Mouse (Mus musculus) cerebellum, adult 9-11 months (tissue): ENCODE measurements around the gene Snrpg.
"Not testable (repeated sequence)": the region's sequence is repeated elsewhere in the genome, so short reads cannot be mapped to it uniquely, and the experiment has no call there.

ENCODE experiments used
- DNase-seq: peaks from one replicate; pipeline ENCODE4 v3.0.0; 2022

Snrpg gene

DNA sequence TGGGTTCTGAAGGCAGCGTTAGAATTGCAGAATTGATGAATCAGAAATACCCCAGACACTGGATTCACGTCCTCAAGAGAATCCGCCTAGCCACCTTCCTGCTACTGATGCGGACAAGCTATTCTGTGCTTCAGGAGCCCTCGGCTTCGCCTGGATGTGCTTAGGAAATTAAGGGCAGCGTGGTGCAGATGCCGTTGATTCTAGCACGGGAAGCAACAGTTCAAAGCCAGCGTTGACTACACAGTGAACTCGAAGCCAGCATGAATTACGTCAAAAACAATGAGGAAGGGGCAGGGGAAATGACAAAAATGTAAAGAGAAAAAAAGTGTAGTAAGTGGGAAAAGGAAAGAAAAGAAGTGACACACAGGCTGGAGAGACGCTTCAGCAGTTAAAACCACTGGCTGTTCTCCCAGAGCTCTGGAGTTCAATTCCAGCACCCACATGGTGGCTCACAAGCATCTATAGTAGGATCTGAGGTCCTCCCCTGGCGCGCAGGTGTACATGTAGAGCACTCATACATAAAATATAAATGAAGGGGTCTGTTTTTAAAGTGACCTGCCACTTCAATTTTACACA lies at the start of gene Snrpg:
Gene Snrpg (plus strand): TSS at position 541 of the 576 bp plus-strand sequence.
- DNase-seq: no peak

DNA sequence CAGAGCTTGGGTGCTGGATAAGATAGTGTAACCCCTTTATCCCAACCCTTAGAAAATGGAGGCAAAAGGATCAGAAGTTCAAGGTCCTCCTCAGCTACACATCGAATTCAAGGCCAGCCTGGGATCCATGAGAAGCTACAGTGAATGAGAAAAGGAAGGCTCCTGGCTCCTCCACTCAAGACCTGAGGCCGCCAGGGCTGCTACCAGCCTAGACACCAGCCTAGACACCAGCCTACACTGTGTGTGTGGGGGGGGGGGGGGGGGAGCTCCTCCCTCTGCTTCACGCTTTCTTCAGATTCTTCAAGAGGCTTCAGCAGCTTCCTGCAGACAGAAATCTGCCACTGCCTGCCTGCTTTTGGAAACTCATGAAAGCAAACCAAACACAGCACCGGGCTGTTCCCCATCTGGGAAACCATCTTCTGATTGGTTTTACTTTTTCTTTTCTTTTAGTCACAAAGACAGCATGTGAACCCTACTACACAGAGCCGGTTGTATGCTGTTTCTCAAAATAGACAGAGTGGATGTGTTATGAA lies 49.0 kb upstream of the Snrpg start:
- no peak for DNase-seq

DNA sequence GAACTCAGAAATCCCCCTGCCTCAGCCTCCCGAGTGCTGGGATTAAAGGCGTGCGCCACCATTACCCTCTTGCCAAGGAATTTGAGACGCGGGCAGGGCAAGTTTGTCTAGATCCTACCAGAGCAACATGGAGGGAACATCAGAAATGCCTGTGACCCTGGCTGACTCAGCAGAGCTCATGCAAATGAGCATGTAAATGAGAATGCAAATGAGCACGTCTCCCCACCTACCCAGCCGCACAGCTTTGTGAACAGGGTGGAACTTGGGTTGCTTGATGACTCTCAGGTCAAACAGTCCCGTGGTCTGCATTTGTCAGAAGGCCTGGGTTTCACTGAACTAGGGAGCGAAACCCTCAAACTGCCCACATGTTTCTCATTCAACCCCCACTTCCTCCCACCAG lies 48.1 kb upstream of the Snrpg start:
- no peak for DNase-seq

DNA sequence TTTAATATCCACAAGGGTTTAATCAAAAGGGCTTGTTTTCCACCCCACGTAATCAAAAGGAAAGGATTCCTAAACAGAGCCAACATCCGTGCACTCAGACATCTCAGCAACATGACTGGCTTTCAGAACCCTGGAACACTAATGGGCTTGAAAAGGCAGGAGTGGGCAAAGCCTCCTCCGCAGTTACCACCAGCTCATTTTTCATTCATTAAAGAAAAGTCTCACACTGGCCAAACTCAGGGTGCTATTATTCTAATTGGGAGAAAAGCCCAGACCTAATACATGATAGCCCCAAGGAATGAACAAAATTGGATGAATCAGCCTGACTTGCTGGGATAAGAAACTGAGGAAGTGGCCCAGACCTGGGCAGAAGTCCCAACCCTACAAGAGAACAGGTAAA lies 46.7 kb upstream of the Snrpg start:
- no peak for DNase-seq

DNA sequence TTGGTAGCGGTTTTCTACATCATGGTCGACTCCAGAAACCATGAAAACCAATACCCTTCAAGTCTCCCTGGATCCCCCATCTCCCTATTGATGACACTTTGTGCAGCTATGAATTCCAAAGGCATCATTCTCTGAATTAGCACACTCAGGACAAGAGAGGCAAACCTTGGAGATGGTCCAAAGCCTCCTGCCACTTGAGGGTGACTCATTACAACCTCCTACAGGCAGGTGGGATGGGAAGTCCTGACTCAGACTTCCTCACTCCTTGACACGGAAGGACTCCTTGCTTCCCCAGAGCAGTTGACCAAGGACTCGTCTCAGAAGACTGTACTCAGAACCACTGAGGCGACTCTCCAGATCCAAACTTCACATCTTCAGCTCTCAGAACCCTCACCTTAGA lies 45.5 kb upstream of the Snrpg start:
- DNase-seq: peak; percentile 7

DNA sequence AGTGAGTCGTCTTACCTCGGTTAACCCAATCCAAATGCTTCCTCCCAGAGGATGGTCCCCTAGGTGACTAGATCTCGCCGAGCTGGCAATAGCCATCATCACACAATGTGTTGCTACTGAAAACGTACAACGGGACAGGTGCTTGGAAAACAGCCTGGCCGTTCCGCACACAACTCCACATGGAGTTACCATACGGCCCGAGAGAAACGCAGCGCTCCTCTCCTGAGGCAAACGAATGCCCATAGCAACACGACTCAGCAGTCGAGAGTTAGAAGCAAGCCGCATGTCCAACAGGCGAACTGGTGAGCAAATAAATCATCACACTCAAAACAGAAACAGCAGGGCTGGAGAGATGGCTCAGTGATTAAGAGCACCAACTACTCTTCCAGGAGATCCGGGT lies 44.2 kb upstream of the Snrpg start:
- no peak for DNase-seq

DNA sequence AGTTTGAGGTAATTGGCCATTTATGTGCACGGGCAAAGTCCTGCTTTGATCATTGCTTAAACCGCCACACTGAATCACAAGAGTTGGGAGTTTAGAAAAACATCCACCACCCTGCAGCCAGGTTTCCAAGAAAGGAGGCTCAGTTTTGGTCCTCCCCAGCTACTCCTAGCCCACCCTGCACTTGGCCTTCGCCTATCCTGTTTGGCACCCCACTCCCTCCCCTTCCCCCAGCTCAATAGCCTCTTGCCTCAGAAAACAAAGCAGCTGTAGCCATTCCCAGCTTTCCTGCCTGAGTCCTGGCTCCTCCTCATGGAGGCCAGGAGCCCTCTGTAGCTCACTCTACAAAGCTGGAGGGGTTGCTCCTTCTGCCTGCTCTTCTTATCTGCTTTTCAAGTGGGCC lies 42.7 kb upstream of the Snrpg start:
- DNase-seq: no peak

DNA sequence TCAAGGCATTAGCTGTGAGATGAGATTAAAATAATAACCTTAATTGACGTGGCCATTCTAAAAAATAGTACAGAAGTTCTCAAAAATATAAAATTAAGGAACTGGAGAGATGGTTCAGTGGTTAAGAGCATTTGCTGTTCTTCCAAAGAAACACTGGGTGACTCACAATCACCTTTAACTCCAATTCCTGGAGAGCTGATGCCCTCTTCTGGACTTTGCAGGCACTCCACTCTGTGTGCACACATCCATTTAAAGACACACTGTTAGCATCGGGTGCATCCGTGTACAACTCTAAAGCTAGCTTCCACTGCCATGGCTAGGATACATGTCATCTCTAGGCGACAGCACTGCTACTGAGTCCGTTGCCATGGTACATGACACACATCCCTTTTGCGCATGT lies 41.2 kb upstream of the Snrpg start:
- no peak for DNase-seq

DNA sequence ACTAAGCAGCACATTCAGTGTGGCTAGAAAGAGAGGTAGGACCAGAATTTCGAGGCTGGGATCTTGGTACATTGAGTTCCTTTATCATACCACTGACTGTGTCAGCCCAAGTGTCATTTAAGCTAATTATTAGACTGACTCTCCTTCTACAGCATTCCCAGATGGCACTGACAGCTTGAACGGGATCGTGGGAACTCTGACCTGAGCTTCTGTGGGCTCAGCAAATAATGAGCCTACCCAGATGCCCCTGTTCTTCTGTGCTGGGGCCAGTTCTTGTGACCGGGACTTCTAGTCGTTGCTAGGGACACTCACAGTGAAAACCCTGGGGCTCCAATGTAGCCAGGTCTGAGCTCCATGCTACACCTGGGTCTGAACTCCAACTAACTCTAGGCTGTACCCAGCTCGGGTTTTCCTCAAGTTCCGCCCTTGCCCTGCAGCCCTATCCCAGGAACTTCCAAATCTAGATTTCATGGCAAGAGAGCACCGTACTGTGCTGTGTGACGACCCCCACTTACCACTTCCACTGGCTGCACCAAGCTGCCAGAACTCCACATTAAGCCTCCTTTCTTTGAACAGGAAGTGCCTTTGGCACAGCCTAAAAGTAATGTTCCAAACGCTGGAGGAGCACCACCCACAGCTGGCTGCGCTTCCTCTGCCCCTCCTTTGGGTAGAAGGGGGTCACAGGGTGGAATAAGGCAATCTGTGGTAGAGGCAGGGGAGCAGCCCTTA lies 35.8 kb upstream of the Snrpg start:
- DNase-seq: no peak

DNA sequence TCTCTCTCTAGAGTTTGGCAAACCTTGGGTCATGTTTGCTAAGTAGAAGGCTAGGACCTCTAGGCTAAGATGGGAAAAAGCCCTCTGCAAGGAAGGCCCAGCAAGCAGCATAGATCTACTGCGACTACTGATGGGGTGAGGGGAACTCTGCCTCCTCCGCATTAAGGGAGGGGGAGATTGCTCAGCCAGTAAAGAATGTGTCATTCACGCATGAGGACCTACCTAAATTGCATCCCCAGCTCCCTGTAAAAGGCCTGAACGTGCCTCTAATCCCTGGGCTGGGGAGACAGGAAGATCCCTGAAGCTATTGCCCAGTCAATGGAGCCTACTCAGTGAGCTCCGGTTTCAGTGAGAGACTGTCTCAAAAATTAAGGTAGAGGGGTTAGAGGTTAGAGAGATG lies 35.2 kb upstream of the Snrpg start:
- DNase-seq: no peak

DNA sequence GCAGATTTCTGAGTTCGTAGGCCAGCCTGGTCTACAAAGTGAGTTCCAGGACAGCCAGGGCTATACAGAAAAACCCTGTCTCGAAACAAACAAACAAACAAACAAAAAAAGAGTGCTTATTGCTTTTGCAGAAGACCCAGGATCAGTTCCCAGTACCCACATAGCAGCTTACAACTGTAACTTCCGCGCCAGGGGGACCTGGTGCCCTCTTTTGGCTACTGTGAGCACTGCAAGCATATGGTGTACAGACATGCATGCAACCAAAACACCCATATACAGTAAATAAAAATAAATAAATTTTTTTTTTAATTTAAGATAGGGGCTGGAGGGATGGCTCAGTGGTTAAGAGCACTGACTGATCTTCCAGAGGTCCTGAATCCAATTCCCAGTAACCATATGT lies 34.8 kb upstream of the Snrpg start:
- not testable (repeated sequence) for DNase-seq

DNA sequence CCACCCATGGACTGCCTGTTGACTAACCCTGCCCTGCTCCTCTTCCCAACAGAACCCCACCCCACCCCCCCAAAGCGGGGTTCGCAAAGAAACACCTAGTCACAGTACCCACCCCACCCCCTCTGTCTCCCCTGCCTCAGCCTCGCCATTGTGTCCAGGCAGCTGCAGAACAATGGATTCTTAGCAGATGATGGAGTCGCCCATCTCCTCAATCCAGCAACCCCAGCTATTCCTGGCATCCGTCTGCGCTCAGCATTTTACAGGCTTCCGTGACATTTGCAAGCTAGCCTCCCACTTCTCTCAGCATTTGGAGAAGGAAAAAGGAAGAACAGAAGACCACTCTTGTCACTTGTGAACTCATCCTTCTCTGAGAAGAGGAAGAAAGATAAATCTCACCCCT lies 27.4 kb upstream of the Snrpg start:
- DNase-seq: no peak

DNA sequence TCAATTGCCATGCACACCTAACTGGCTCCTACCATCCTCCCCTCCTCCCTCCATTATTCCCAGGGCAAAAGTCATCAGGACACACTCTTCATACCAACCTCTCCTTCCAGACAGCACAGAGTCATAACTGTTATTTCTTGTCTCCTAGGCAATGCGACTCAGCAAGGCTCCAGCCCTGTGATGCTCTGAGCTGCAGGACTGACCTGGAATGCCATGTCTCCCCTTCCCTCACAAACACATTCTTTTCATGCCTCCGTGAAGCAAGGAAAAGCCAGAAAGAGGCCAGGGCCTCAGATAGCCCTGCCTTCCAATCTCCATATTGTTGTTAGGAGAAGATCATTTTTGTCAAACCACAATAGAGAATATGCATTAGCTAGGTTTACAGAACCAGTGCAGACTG lies 25.0 kb upstream of the Snrpg start:
- no peak for DNase-seq

DNA sequence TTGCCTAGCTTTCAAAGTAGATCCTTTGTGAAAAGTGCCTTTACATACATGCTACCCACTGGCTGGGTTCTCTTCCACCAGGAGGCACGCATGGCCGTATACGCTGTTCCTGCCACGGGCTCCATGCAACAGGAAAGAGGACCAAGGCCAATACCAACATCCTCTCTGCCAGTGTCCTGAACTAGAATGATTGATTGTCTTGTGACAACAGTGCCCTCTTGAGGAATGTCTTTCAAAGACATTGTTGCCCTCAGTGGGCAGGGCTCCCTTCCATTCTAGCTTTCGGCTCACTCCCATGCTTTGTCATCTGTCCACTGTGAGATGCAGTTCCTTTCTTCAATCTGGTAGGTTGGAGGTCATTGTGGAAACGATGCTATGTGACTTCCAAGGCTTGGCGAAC lies 21.8 kb upstream of the Snrpg start:
- DNase-seq: no peak

DNA sequence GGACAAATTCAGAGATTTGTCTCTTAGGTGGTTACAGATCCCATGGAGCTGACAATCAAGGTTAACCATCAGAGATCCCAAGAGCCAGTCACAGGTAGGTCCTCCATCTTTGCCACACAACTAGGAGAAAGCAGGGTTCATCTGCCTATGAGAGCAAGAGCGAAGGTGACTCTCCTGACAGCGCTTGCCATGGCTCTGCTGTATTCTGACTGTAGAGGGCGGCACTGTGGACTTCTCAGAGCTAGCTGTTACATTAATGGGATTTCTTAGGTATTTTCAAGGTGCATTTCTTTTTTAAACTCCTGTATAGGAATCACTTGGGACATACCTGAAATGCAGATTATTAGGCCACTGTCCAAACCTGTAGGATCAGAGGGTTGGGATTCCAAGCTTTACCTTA lies 16.2 kb upstream of the Snrpg start:
- DNase-seq: no peak

DNA sequence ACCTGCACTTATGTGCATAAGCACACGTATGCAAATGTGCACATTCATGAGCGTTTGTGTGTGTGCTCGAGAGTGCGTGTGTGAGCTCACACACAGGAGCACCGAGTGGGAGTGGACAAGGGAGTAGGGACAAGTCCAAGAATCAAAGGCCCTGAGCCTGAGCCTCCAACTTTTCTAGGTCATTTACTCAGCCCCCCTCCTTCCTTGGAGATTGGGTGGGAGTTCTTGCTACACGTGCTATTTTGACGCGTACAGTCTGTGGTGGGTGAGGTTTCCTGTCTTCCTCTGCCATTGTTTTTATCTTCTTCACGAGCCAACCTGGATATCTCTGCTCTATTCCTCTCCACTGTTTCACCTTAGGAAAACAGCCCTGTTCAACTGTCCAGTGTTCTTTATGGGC lies 14.1 kb upstream of the Snrpg start:
- no peak for DNase-seq

DNA sequence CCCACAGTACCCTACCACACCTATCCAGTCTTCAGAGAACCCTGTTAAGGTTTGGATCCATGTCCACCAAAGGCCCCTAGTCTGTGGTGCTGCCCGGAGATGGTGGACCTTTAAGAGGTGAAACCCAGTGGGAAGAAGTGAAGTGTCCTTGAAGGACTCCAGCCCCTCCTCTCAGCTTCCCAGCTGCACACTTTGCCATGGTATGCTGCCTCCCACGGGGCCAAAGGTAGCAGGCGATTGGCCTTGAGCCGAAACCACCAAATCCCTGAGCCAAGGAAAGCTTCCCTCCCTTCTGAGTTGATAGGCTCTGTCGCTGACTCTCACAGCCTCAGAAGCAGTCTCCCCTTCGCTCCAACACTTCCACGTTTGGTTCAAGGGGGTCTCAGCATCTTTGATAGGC lies 10.4 kb upstream of the Snrpg start:
- no peak for DNase-seq

DNA sequence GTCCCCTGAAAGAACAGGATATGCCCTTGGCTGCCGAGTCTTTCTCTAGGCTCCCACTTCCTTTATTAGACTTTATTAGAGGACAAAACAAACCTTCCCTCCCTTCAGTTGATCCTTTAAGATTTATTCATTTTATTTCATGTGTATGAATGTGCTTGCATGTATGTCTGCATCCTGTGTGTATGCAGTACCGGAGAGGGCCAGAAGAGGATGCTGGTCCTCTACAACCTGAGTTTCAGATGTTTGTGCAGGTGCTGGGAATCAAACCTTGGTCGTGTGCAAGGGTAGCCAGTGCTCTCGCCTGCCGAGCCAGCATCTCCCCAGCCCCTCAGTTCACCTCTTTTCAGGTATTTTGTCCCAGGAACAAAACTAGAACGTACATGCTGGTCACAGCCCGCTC lies 9.7 kb upstream of the Snrpg start:
- DNase-seq: no peak

DNA sequence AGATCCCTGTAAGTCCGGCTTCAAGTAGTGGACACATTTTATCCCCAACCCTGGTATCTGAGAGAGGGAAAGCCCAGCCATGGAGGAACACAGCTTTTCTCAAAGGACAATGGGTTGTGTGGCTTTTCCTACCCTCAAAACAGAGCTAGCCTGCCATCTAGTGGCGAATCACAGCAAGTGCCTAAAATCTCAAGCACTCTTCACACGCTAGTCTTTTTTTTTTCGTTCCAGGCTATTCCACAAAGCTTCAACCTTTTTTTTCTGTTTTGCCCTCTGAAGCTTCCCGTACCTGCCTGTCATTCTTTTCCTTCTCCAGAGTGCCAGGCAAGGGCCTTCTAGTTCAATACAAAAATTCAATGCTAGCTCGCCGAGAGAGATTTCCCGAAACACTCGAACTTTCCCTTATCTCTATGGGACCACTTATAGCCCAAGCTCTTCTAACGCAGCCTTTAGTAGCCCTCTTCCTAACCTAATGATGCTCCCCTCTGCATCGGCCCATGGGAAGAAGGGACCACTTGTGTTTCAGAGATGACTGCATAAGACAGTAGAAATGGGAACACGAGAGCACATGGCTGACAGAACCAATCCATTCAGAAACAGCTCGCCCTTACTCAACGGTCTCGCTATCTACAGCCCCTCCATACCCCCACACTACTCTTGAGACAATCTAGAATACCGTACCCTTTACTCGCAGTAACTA lies 6.5 kb upstream of the Snrpg start:
- DNase-seq: peak; percentile 83

DNA sequence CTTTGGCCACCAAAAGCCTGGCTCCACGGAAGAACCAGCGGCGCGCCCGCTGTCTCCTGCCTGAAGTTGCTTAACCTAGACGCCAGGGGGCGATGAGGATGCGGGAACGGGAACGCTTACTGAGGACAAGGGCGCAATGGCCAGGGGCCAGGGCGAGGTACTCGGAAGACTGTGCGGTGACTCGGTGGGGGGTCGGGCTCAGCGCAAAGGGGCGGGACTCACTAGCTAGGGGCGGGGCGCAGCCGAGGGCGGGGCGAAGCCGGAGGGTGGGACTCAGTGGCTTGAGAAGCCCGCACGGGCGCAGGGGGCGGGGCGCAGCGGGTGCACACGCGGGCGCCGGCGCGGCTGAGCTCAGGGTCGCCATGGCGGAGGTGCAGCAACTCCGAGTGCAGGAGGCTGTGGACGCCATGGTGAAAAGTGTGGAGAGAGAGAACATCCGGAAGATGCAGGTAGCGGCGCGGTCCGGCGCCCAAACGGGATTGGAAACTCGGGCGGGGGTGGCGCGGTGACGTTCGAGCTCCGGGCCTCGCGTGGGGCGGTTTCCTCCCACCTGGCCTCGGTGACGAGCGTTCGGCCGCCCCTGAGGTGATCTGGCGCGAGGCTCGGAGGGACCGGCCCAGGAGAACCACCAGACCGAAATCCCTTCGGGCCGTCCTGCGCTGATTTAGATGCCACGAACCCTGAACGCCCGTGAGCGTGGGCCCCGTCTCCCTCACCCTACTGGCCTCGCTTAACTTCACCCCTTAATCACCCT lies 5.6 kb upstream of the Snrpg start, which contains the start of gene Fam136a:
Gene Fam136a (plus strand): TSS at position 276 of the 754 bp plus-strand sequence.
- peak; percentile 93 for DNase-seq

DNA sequence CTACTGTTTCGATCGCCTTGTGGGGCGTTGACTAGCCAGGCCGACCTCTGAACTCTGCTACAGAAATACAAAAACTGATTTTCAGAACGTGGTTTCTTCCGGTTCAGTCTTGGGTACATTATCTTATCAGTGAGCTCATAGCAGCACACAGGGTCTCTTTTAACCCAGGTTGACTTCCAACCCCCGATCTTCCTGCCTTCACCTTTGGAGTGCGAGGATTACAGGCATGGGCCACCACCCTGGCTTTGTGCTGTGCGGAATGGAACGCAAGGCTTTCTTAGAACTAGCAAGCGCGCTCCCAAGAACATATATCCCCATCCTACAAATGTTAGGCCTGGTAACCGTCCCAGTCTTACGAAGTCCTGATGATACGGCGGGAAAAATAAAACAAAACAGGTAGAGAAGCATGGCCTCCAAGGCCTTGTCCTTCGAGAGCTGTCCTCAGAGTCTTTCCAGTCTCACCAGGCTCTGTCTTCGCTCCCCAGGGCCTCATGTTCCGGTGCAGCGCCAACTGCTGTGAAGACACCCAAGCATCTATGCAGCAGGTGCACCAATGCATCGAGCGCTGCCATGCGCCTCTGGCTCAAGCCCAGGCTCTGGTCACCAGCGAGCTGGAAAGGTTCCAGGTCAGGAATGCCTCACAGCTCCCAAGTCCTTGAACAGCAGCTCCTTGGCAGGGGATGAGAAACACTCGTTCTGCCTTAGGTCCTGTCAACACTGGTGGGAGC lies 4.8 kb upstream of the Snrpg start:
- peak; percentile 77 for DNase-seq

DNA sequence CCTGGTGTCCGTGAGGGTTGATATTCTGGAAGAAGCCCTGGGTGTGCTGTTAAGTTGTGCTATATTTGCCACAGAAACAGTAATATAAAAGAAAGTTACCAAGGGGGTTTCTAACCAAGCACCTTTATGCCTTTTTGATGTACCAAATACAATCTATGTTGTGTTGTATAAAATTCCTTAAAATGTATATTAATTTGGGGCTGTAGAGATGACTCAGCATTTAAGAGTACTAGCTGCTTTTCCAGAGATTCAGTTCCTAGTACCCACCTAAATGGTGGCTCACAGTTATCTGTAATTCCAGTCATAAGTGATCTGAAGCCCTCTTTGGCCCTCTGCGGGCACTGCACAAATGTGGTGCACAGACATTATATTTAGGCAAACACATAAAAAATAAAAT lies 4.3 kb upstream of the Snrpg start:
- DNase-seq: no peak

DNA sequence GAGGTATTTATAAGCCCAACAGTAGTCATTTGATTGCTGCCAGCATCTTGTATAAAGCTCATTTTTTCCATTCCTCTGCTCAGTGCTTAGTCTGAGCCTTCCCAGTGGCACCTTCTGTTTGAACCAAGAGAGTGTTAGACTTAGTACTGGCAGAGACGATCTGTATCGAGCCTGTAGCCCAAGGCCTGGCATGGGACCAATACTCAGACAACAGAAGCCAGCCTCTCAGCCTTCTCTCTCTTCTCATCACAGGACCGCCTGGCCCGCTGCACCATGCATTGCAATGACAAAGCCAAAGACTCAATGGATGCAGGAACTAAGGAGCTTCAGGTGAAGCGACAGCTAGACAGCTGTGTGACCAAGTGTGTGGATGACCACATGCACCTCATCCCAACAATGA lies 2.6 kb upstream of the Snrpg start:
- peak; percentile 33 for DNase-seq
